Mouse (Mus musculus): ENCODE measurements around the gene Exoc1. TPM values are rescaled to one million over a fixed set of nuclear protein-coding genes. Genes with fewer than 3 reads are reported as not detected.

The Exoc1 gene
- polyA plus RNA-seq (2012; rRNA removed), result 97.3 and 115 TPM in 2 replicates

DNA sequence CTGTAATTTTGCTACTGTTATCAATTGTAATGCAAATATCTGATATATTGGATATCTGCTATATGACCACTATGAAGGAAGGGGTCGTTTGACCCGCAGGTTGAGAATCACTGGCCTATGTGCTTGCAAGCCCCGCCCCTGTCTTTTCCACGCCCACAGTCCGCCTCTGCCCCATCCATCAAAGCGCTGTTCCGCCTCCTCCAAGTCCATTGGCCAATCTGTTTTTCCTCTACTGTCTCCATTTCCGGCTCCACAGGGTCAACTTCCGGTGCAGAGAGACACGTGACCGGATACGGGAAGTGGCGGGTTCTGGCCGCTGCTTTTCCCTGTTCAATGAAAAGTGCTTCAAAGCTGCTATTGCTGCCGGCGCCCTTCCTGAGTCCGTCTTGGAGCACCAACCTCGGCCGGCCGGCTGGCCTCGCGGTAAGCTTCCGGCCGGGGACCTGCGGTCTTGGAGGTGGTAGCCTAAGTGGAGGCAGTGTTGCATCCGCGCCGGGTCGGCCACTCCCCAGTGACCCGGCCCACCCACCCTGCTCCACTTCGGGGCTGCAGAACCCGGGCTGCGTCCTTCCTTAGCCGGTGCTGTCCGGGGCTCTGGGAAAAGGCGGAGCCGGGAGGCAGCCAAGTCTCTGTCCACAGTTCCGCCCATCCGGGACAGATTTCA, at the start of gene Exoc1:
TSS of gene Exoc1 (plus strand) at position 272 of the 664 bp plus-strand sequence.

DNA sequence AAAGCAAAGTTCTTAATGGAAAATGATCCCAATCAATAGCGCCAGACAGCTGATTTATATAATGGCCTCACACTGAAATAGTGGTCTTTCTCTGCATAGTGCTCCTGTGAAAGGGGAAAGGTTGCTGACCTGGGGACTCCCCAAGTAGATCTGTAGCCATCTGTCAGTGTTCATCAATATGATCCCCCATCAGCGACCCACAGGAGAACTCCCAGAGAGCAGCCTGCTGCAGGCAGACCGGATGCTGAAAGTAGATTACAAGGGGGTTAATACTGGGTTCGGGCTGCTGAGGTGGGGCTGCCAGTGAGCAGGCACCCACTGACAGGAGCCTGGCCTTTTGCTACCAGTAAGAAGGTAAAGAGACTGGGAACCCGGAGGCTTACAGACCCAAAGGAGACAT, 45.3 kb upstream of the Exoc1 start, which contains the start of gene Gm7271:
TSS of gene Gm7271 (plus strand) at position 230 of the 400 bp plus-strand sequence.

DNA sequence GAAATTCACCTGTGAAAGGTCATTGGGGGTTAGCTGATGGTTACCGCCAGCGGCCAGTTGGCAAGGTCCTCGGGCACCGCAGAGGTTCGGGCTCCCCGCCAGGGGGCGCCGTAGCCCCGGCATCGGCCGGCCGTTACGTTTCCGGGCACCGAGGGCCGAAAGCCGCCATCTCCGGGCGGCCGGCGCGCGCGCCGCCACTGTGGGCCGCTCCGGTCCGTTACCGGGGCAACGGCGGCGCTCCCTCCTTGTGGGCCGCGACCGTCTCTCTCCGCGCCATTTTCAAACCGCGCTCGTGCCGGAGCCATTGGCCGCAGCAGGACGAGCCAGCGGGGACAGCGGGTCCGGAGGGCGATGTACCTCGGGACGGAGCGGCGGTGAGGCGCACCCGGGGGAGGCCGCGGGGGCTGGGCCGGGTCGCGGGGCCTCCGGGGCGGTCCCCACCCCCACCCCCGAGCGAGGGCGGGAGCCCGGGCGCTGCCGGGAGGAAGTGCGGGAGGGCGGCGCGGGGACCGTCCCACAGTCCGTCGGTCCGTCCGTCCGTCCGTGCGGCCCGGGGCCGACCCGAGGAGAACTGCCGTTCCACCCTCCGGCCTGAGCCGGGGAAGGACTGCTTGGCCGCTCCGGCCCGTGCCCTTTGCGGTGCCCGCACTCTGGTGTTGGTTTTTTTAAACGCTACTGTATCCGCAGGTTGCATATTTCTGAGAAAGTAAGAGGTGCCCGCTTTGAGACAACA, 59.6 kb downstream of the Exoc1 start, which contains the start of gene Cep135:
TSS of gene Cep135 (plus strand) at position 148 of the 733 bp plus-strand sequence.

Other genes starting within 250 kb of the Exoc1 start
- gene Clock, start 224.5 kb upstream of the Exoc1 start, polyA plus RNA-seq (2012; rRNA removed), result 12.6 and 13.0 TPM in 2 replicates
- not detected in 2 replicates for gene Pdcl2, start 198.2 kb upstream of the Exoc1 start, polyA plus RNA-seq (2012; rRNA removed)
- 0.14 and 0.15 TPM in 2 replicates for gene Nmu, start 165.5 kb upstream of the Exoc1 start, polyA plus RNA-seq (2012; rRNA removed)
- 0.09 and 0.86 TPM in 2 replicates for gene Gm7271, start 45.3 kb upstream of the Exoc1 start, polyA plus RNA-seq (2012; rRNA removed)
- 8.0 and 8.5 TPM in 2 replicates for gene Cep135, start 59.4 kb downstream of the Exoc1 start, polyA plus RNA-seq (2012; rRNA removed)
- 95.3 and 109 TPM in 2 replicates for gene C530008M17Rik, start 127.2 kb downstream of the Exoc1 start, polyA plus RNA-seq (2012; rRNA removed)

Measured in central nervous system, embryonic 14 days (tissue).